Mouse (Mus musculus) CH12.LX (cell line): ENCODE results near the gene Hlcs. TPM values are rescaled to one million over a fixed set of nuclear protein-coding genes. Genes with fewer than 3 reads are reported as not detected.

Experiments
- DNase-seq: peaks from one replicate; pipeline ENCODE4 v3.0.0-alpha.2; 2013; ENCODE audit errors: extremely low read depth
- H3K27ac ChIP-seq: 2 replicates; pipeline ENCODE4 v1.5.1; 2012; ENCODE audit warnings: low read depth, mild to moderate bottlenecking, control low read depth, moderate library complexity; ENCODE audit not compliant: insufficient read depth
- H3K27me3 ChIP-seq: replicated peaks from 2 replicates; pipeline ENCODE3; 2012; ENCODE audit warnings: inconsistent platforms
- H3K36me3 ChIP-seq, 2 experiments: replicated peaks in 1 of 2; 2 replicates each; pipeline versions ENCODE3 to v1.6.1; 2012; ENCODE audit warnings: inconsistent platforms in 1 of 2, low read length in 1 of 2, mild to moderate bottlenecking in 1 of 2, mixed read lengths in 1 of 2, moderate library complexity in 1 of 2; ENCODE audit not compliant: control insufficient read depth in 1 of 2, insufficient read depth in 1 of 2
- H3K4me1 ChIP-seq, 2 experiments: 2 replicates each; pipeline ENCODE4 v1.6.1; 2012; ENCODE audit warnings: inconsistent platforms in 1 of 2, moderate library complexity in 1 of 2; ENCODE audit not compliant: insufficient read depth in 2 of 2, control insufficient read depth in 1 of 2
- H3K4me2 ChIP-seq: 2 replicates; pipeline ENCODE4 v1.6.1; 2012; ENCODE audit warnings: low read depth, mild to moderate bottlenecking, control low read depth; ENCODE audit not compliant: poor library complexity, insufficient read depth, severe bottlenecking
- H3K4me3 ChIP-seq, 3 experiments: fragments of 150-350 bp in 1 of 3; sonication (generic) in 1 of 3; replicated peaks in 1 of 3; 2 replicates each; pipeline versions ENCODE3 to v1.5.1; 2011 to 2012; ENCODE audit warnings: low read depth in 2 of 3, low read length in 2 of 3, mild to moderate bottlenecking in 2 of 3, moderate library complexity in 2 of 3, control low read depth in 1 of 3, improper control_type of control experiment in 1 of 3, inconsistent platforms in 1 of 3, mixed read lengths in 1 of 3; ENCODE audit not compliant: poor library complexity in 1 of 3
- H3K79me2 ChIP-seq: replicated peaks from 2 replicates; pipeline ENCODE4 v1.6.1; 2012; ENCODE audit warnings: mild to moderate bottlenecking, moderate library complexity; ENCODE audit not compliant: control insufficient read depth, poor library complexity, insufficient read depth, severe bottlenecking; ENCODE audit errors: extremely low read depth
- H3K9ac ChIP-seq: 2 replicates; pipeline ENCODE4 v1.6.1; 2012; ENCODE audit warnings: low read depth, mild to moderate bottlenecking, control low read depth, moderate library complexity; ENCODE audit not compliant: insufficient read depth
- H3K9me3 ChIP-seq: replicated peaks from 2 replicates; pipeline ENCODE3; 2012; ENCODE audit warnings: low read length, inconsistent platforms, mixed read lengths
- ETS1 ChIP-seq: conservative IDR thresholded peaks from 2 replicates; pipeline ENCODE4 v1.6.1; 2012; ENCODE audit warnings: low read depth, mild to moderate bottlenecking, inconsistent platforms, low read length, improper control_type of control experiment, moderate library complexity
- IRF4 ChIP-seq: IDR thresholded peaks from 2 replicates; pipeline ENCODE4 v1.6.1; 2014; ENCODE audit warnings: low read depth, mild to moderate bottlenecking, inconsistent platforms, low read length, improper control_type of control experiment
- JUN ChIP-seq: IDR thresholded peaks from 2 replicates; pipeline ENCODE4 v1.6.1; 2011; ENCODE audit warnings: low read depth, mild to moderate bottlenecking, low read length, improper control_type of control experiment, moderate library complexity; ENCODE audit not compliant: insufficient read depth
- MXI1 ChIP-seq: IDR thresholded peaks from 2 replicates; pipeline ENCODE4 v1.6.1; 2011; ENCODE audit warnings: mild to moderate bottlenecking, low read depth, low read length, improper control_type of control experiment
- dilution Hi-C: fragments of 300-500 bp; cut with MboI; formaldehyde crosslinking; loops from 2 replicates; pipeline ENCODE4 v1.14.3; 2020; ENCODE audit warnings: low sequenced_read_pairs; ENCODE audit not compliant: extremely low pct_unique_long_range_greater_than_20kb, extremely low pct_ligation_motif_present
- in situ Hi-C: fragments of 300-500 bp; cut with MboI; formaldehyde crosslinking; loops from 3 replicates; pipeline ENCODE4 v1.14.3; 2019; ENCODE audit warnings: low sequenced_read_pairs, low pct_ligation_motif_present, low pct_unique_long_range_greater_than_20kb, mixed read lengths
- polyA plus RNA-seq: library from polyadenylated mRNA; unstranded; fragments of >175 nt; gene quantifications from 2 replicates; pipeline ENCODE4 v1.2.1, GENCODE M21; 2012; ENCODE audit warnings: low read depth; ENCODE audit not compliant: insufficient read length
- total RNA-seq, 2 experiments: library from RNA; depleted of rRNA; stranded (reverse); fragments of 300-350 nt in 1 of 2; fragments of >200 nt in 1 of 2; gene quantifications; 2 replicates each; pipeline ENCODE4 v1.2.3; 2012 to 2014

The Hlcs gene
- total and polyA plus RNA-seq, 3 experiments = 5.3 to 12.5 (median 9.4) TPM

GRCm38 (mm10) chr16:94086701-94087569, 226.4 kb downstream of the Hlcs start:
- DNase-seq = no peak
- H3K27me3 ChIP-seq = no peaks in the 10 kb centered on the region
- H3K4me2 ChIP-seq = no peak overlapping the region
- peaks cover 38% of the 10 kb centered on the region for H3K9me3 ChIP-seq
- in situ Hi-C loops = no loop called here
- H3K36me3 ChIP-seq = no peaks in the 10 kb centered on the region
- H3K27ac ChIP-seq = no peak overlapping the region
- H3K9ac ChIP-seq = no peak overlapping the region
- no peak overlapping the region for H3K4me3 ChIP-seq
- no peaks in the 10 kb centered on the region for H3K79me2 ChIP-seq
- no peaks in the 10 kb centered on the region for H3K4me1 ChIP-seq
- dilution Hi-C loops = no loop called here
- TF ChIP-seq IRF4 = no peak

GRCm38 (mm10) chr16:94085603-94086285, 227.6 kb downstream of the Hlcs start:
- H3K9me3 ChIP-seq = peaks cover 38% of the 10 kb centered on the region
- dilution Hi-C loops (no loop called here), in situ Hi-C loops (no loop called here)
- peaks cover 0 to 1% of the 10 kb centered on the region in 2 experiments; a peak in 2 of 4 replicates for H3K4me1 ChIP-seq
- H3K4me2 ChIP-seq = no peak overlapping the region
- H3K9ac ChIP-seq = no peak overlapping the region
- H3K79me2 ChIP-seq = no peaks in the 10 kb centered on the region
- H3K27me3 ChIP-seq = no peaks in the 10 kb centered on the region
- H3K4me3 ChIP-seq = peak overlapping the region in 1 of 3 experiments; percentile 1
- DNase-seq = no peak
- no peak overlapping the region for H3K27ac ChIP-seq
- no peaks in the 10 kb centered on the region for H3K36me3 ChIP-seq
- no peak for TF ChIP-seq ETS1
- no peak for TF ChIP-seq MXI1

DNA sequence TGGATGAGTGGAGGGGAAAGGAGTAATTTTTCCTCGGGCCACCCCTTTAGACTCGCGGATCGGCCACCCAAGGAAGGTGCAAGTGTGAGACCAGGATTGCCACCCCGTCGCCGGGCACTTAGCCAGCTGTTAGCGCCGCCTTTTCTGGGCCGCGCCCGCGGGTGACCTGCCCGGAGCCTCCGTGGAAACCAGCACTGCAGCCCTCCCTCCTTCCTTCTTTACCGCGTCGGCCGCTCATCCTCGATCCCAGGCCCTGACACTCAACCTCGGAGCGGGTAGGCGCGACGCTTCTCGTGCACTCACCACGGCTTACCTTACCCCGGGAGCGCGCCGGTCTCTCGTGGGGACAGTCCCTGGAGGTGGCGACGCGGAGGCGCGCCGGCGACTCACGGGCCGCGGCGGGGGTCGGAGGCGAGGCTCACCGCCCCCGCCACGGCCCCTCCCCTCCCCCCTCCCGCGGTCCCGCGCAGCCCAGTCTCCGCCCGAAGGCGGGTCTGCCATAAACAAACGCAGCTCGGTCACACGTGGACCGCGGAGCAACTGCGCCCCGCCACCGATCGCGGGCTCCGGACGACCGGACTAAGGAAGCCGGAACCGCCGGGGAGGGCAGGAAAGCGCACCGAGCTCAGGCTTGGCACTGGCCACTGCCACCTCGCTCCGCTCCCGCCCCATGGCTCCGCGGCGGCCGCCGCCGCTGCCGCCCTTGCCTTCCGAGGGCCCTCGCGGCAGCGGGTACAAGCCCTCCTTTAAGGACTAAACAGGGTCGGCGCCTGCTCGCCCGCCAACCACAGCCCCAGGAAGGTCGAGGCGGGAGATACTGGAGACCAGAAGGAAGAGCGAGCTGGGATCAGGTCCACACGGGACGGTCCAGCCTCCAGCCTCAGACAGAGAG, 228.4 kb downstream of the Hlcs start, which contains the start of gene Sim2:
Gene Sim2, plus strand, starts transcription at position 221 of the 892 bp plus-strand sequence.
- H3K4me2 ChIP-seq = no peak within 1 kb of the TSS
- peak within 1 kb of the TSS in 1 of 3 experiments; percentile 8 for H3K4me3 ChIP-seq
- H3K9me3 ChIP-seq = peaks cover 38% of the 10 kb centered on the region
- H3K27ac ChIP-seq = no peak within 1 kb of the TSS
- in situ Hi-C loops = no loop called here
- H3K27me3 ChIP-seq = no peaks in the 10 kb centered on the region
- no peaks in the 10 kb centered on the region for H3K36me3 ChIP-seq
- DNase-seq = no peak
- dilution Hi-C loops = no loop called here
- H3K4me1 ChIP-seq = peaks cover 0 to 6% of the 10 kb centered on the region in 2 experiments; a peak in 2 of 4 replicates
- no peak for TF ChIP-seq JUN
- no peak within 1 kb of the TSS for H3K9ac ChIP-seq
- H3K79me2 ChIP-seq = no peaks in the 10 kb centered on the region
